Mouse (Mus musculus): ENCODE results near the gene Ifi206.

DNA sequence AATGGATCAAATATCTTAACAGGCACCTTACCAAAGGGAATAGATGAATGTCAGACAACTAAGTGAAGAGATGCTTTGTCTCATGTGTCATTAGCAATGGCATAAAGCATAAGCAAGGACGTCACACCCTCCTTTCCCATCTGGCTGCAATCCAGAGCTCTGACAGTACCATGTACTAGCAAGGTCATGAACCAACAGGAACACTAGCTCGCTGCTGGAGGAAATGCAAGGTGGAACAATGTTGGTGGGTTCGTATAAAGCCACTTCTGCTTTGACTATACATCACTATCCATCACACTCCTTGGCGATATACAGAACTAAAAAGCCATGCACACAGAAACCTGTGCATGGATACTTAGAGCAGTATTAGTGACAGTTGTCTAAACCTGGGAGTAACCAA is 43.8 kb downstream of the Ifi206 start:
- TF ChIP-seq CTCF (IDR thresholded peaks at IDR 0.05; ENCODE audit: control insufficient read depth, insufficient read depth, low read length): no peak
- TF ChIP-seq POLR2A (IDR thresholded peaks at IDR 0.05; ENCODE audit: borderline replicate concordance, control insufficient read depth, low read depth, low read length): no peak

All from bone marrow, adult 2 months (tissue).